Mouse (Mus musculus) midbrain, embryonic 15.5 days (tissue): ENCODE results near the gene Gm37240. TPM values are rescaled to one million over a fixed set of nuclear protein-coding genes. Genes with fewer than 3 reads are reported as not detected.

ENCODE experiments used
- ATAC-seq: fragments of 200-750 bp; cut with Nextera tagmentation; replicated peaks from 2 replicates; pipeline ENCODE4 v1.8.0; 2017; ENCODE audit warnings: moderate TSS enrichment
- H3K27ac ChIP-seq: fragments of 300-500 bp; sonication (generic); 2 replicates; pipeline ENCODE4 v1.5.1; 2015; ENCODE audit warnings: mild to moderate bottlenecking, inconsistent platforms
- H3K27me3 ChIP-seq: fragments of 300-500 bp; sonication (generic); replicated peaks from 2 replicates; pipeline ENCODE4 v1.6.1; 2015; ENCODE audit warnings: inconsistent platforms
- H3K36me3 ChIP-seq: fragments of 300-500 bp; sonication (generic); replicated peaks from 2 replicates; pipeline ENCODE4 v1.6.1; 2015; ENCODE audit warnings: inconsistent platforms
- H3K4me1 ChIP-seq: fragments of 300-500 bp; sonication (generic); 2 replicates; pipeline ENCODE4 v1.6.1; 2015; ENCODE audit warnings: inconsistent platforms
- H3K4me2 ChIP-seq: fragments of 300-500 bp; sonication (generic); 2 replicates; pipeline ENCODE4 v1.6.1; 2015; ENCODE audit warnings: inconsistent platforms, mild to moderate bottlenecking, moderate library complexity
- H3K4me3 ChIP-seq: fragments of 300-500 bp; sonication (generic); 2 replicates; pipeline ENCODE4 v1.5.1; 2015; ENCODE audit warnings: mild to moderate bottlenecking, inconsistent platforms
- H3K9ac ChIP-seq: fragments of 300-500 bp; sonication (generic); 2 replicates; pipeline ENCODE4 v1.6.1; 2015; ENCODE audit warnings: mild to moderate bottlenecking, inconsistent platforms
- H3K9me3 ChIP-seq: fragments of 300-500 bp; sonication (generic); 2 replicates; pipeline ENCODE4 v1.6.1; 2016; ENCODE audit warnings: inconsistent platforms
- WGBS: fragments of 180-500 bp; shearing (Covaris S2); methylation state at CpG from one replicate; pipeline ENCODE4 v1.1.7; 2015; ENCODE audit warnings: mixed read lengths; 5-methylcytosine and 5-hydroxymethylcytosine counted together
- microRNA counts: library from miRNA; unstranded; fragments of <30 nt; microRNA quantifications from one replicate; lab custom pipeline; 2016
- microRNA-seq: library from miRNA; unstranded; fragments of <30 nt; microRNA quantifications from one replicate; pipeline ENCODE4, GENCODE M21; 2016
- polyA plus RNA-seq: library from polyadenylated mRNA; unstranded; fragments of >200 nt; fragmentation: Nextera tagmentation; extraction: Ambion mirVana; gene quantifications from 2 replicates; pipeline ENCODE4 v1.2.1, GENCODE M21; 2015

Gm37240 gene
- polyA plus RNA-seq, 1 experiment from 2014 or later: 0.40 TPM

DNA sequence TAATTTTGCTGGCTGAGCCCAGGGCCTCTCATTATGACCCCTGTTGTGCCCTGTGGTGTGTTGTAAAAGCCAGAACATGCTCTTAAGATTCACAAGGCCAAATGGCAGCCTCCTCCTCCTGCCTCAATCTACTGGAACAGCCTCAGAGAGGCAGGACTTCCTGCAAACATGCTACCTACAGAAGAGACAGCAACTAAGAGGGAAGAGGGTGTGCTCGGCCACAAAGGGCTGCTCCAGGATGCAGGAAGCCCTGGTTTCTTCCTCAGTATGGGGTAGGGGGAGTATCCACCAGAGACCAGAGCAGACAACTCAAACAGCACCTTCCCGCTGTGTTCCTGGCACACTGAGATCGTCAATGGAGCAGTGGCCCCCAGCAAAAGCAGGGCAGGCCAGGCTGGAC is 1426.8 kb downstream of the Gm37240 start:
- Histone ChIP-seq H3K4me2 (no peak overlapping the region), H3K4me3 (no peak overlapping the region), H3K36me3 (no peaks in the 10 kb centered on the region), H3K9me3 (no peaks in the 10 kb centered on the region), H3K27ac (no peak overlapping the region), H3K9ac (no peak overlapping the region), H3K27me3 (no peaks in the 10 kb centered on the region), H3K4me1 (peaks cover 6% of the 10 kb centered on the region)
- 38% methylated on average over 3 of the region's 3 CpGs for WGBS
- ATAC-seq: no peak

DNA sequence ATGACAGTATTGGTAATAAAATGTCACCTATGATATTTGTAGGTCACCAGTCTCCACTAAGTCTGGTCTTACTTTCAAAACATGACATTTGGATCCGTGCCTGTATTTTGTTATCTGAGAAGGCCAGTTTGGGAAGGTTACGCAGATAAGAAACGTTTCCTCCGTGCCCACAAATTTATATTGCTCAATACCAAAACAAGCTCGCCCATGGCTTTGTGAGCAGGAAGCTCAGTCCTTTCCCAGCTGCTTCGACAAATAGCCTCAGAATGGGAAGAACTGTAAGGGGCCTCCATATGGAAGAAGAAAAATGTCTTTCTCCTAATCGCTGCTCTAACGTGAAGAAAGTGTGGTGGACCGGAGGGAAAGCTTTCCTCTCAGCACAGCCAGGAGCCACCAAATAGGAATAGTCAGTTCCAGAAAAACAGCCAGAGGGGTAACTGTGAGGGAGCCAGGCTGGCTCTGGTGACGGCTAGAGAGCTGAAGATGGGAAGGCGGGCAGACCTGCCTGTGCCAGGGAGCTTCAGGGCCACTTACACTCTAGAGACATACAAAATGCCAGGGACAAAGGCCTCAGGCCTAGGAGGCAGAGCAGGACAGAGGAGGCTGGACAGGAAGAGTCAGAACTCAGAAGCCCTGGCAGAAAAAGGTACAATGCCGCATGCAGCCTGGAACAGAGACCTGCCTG is 1431.4 kb downstream of the Gm37240 start:
- Histone ChIP-seq H3K9me3 (no peaks in the 10 kb centered on the region), H3K27me3 (no peaks in the 10 kb centered on the region), H3K36me3 (no peaks in the 10 kb centered on the region), H3K4me3 (no peak overlapping the region), H3K4me2 (no peak overlapping the region), H3K4me1 (peaks cover 6% of the 10 kb centered on the region), H3K9ac (no peak overlapping the region), H3K27ac (no peak overlapping the region)
- 78% methylated on average over 12 of the region's 12 CpGs for WGBS
- no peak for ATAC-seq

DNA sequence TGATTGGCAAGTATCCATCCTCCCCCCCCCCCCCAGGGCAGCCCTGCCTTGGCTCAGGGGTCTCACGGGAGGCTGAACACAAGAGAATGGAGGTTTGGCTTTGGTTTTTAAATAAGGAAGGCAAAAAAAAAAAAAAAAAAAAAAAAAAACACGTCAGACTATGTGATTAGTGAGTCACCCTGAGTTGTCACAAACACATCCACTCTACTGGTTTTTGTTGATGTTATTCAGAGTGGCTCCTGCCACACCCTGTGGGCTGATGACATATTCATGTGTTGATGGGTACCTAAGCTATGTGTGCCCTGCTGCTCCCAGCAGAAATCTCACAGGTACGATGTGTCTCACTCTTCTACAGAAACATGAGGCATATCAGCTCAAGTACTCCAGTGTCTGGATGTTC is 1436.7 kb downstream of the Gm37240 start:
- no peak overlapping the region for H3K4me2 ChIP-seq

DNA sequence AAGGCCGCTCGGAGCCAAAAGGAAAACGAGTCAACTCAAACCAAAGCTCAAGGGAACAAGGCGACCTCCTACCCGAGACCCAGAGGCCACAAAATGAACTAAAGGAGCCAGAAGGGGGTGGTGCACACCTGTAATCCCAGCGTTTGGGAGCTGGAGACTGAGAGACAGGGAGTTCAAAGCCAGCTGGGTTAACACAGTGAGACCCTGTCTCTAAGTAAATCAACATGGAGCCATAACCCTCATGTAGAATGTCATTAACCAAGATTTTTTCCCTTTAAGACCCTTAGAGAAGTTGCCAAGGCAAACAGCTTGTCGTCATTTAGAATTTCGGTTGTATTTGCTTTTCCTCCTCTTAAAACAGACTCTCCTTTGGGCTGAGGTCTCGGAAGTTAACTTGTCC is 1438.3 kb downstream of the Gm37240 start:
- Histone ChIP-seq H3K27me3 (no peaks in the 10 kb centered on the region), H3K4me1 (no peaks in the 10 kb centered on the region), H3K27ac (no peak overlapping the region), H3K9me3 (no peaks in the 10 kb centered on the region), H3K4me3 (no peak overlapping the region), H3K4me2 (no peak overlapping the region), H3K9ac (no peak overlapping the region), H3K36me3 (no peaks in the 10 kb centered on the region)
- no peak for ATAC-seq
- 85% methylated on average over 9 of the region's 9 CpGs for WGBS

More for the DNA sequence above, 1436.7 kb downstream of the Gm37240 start:
- Histone ChIP-seq H3K27me3 (no peaks in the 10 kb centered on the region), H3K36me3 (no peaks in the 10 kb centered on the region), H3K27ac (no peak overlapping the region), H3K9ac (no peak overlapping the region), H3K9me3 (no peaks in the 10 kb centered on the region), H3K4me3 (no peak overlapping the region), H3K4me1 (no peaks in the 10 kb centered on the region)
- WGBS: 37% methylated on average over 3 of the region's 3 CpGs
- ATAC-seq: no peak

DNA sequence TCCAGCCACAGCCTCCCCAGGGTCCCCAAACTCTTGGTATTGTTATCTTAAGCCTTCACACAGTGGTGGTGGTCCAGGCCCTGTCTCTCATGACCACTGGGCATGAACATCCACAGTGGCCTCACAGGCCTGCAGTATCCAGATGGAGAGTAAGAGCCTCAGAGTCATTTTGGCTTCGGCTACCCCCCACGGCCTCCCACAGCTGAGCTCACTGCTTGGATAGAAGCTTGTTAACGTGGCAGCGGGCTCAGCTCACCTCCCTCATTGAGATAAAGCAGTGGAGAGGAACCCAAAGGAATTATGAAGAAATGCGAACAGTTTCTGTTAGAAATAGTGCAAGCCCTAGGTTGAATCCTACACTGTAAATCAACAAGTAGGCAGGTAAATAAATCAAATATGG is 1439.5 kb downstream of the Gm37240 start:
- Histone ChIP-seq H3K9me3 (no peaks in the 10 kb centered on the region), H3K4me1 (no peaks in the 10 kb centered on the region), H3K36me3 (no peaks in the 10 kb centered on the region), H3K27me3 (no peaks in the 10 kb centered on the region), H3K4me3 (no peak overlapping the region), H3K4me2 (no peak overlapping the region), H3K9ac (no peak overlapping the region), H3K27ac (no peak overlapping the region)
- WGBS: 62% methylated on average over 5 of the region's 5 CpGs
- ATAC-seq: no peak

MicroRNA genes within 50 kb of the gene (microRNA counts, 519-probe panel; counts per million panel counts)
- microRNA mmu-miR-466k (lab: Ali Mortazavi, UCI): 1,562 counts per million, percentile 6 among the panel's probes with 10 or more counts

Small RNA genes within 50 kb of the gene (microRNA-seq; reads per million reads assigned to microRNA genes)
- gene Mir466k: not detected

Other genes with a start within 250 kb of the Gm37240 start
- gene Fam160a1, start 70.2 kb downstream of the Gm37240 start, polyA plus RNA-seq: 0.21 and 0.45 TPM in 2 replicates
- 0.13 and 0.45 TPM in 2 replicates for gene Glt28d2, start within 50 bp of the Gm37240 start, polyA plus RNA-seq
- 15.4 and 15.6 TPM in 2 replicates for gene Sh3d19, start 83.6 kb upstream of the Gm37240 start, polyA plus RNA-seq
- gene Prss48, start 115.0 kb upstream of the Gm37240 start, polyA plus RNA-seq: not detected in 2 replicates